Mouse (Mus musculus) kidney, adult 2 months (tissue): ENCODE data around the gene Mettl5. TPM values are rescaled to one million over a fixed set of nuclear protein-coding genes. Genes with fewer than 3 reads are reported as not detected.
A peak's percentile ranks its signal among the peaks of the same experiment; 100 is the strongest.
"Not testable (repeated sequence)": the region's sequence is repeated elsewhere in the genome, so short reads cannot be mapped to it uniquely, and the experiment has no call there.

Experiments
- DNase-seq: peaks from one replicate; pipeline ENCODE4 v3.0.0; 2021
- H3K27ac ChIP-seq: fragments of 200-500 bp; 2 replicates; pipeline ENCODE4 v1.5.1; 2012; ENCODE audit warnings: low read depth, low read length, control low read depth, inconsistent platforms; ENCODE audit not compliant: insufficient read depth
- H3K27me3 ChIP-seq: fragments of 200-500 bp; replicated peaks from 2 replicates; pipeline ENCODE4 v1.6.1; 2012; ENCODE audit warnings: mild to moderate bottlenecking, moderate library complexity, low read length, inconsistent platforms; ENCODE audit not compliant: control insufficient read depth, insufficient read depth
- H3K36me3 ChIP-seq: fragments of 200-500 bp; 2 replicates; pipeline ENCODE4 v1.6.1; 2012; ENCODE audit warnings: mild to moderate bottlenecking, moderate library complexity, low read length, inconsistent platforms; ENCODE audit not compliant: control insufficient read depth, insufficient read depth
- H3K4me1 ChIP-seq: fragments of 200-500 bp; 2 replicates; pipeline ENCODE4 v1.6.1; 2011; ENCODE audit warnings: low read length; ENCODE audit not compliant: control insufficient read depth, insufficient read depth
- H3K4me3 ChIP-seq: fragments of 200-500 bp; 2 replicates; pipeline ENCODE4 v1.5.1; 2011; ENCODE audit warnings: mild to moderate bottlenecking, low read depth, low read length, control low read depth; ENCODE audit not compliant: insufficient read depth
- CTCF ChIP-seq: fragments of 200-500 bp; conservative IDR thresholded peaks from 2 replicates; pipeline ENCODE4 v1.5.1; 2011; ENCODE audit warnings: low read depth, mild to moderate bottlenecking, control low read depth, low read length, moderate library complexity, mixed read lengths; ENCODE audit not compliant: insufficient read depth, insufficient read length
- POLR2A ChIP-seq: fragments of 200-500 bp; IDR thresholded peaks from one replicate; pipeline ENCODE4 v1.6.1; 2011; ENCODE audit warnings: low read depth, low read length, control low read depth
- WGBS: fragments of 180-500 bp; shearing (Covaris S2); methylation state at CpG from one replicate; pipeline ENCODE4 v1.1.7; 2018; 5-methylcytosine and 5-hydroxymethylcytosine counted together
- polyA plus RNA-seq: library from polyadenylated mRNA; depleted of rRNA; stranded (reverse); fragments of >200 nt; gene quantifications from 2 replicates; pipeline ENCODE4 v1.2.3, GENCODE M21; 2012; rRNA removed

Gene Mettl5
- 7.0 and 8.8 TPM in 2 replicates for polyA plus RNA-seq

GRCm38 (mm10) chr2:69885451-69886305 is at the start of gene Mettl5:
Gene Mettl5 (minus strand): TSS chr2:69885615.
- peak; percentile 93 for DNase-seq
- Histone ChIP-seq H3K4me3 (peak within 1 kb of the TSS; percentile 86), H3K36me3 (no peaks in the 10 kb centered on the region), H3K27ac (peak within 1 kb of the TSS; percentile 27; the same call in 1 of the 2 replicates), H3K4me1 (0 out of 2 replicates have a peak, but pooled peaks cover 2% of the 10 kb centered on the region), H3K27me3 (no peaks in the 10 kb centered on the region)
- 1% methylated on average over 45 of the region's 45 CpGs for WGBS
- TF ChIP-seq CTCF (peak; percentile 49), POLR2A (peak; percentile 84)

GRCm38 (mm10) chr2:69924943-69925342 is 39.5 kb upstream of the Mettl5 start:
- WGBS: 90% methylated on average over 3 of the region's 3 CpGs
- no peak for TF ChIP-seq CTCF
- no peak for TF ChIP-seq POLR2A
- H3K36me3 ChIP-seq: peaks cover 4% of the 10 kb centered on the region
- no peaks in the 10 kb centered on the region for H3K27me3 ChIP-seq
- no peak overlapping the region for H3K4me3 ChIP-seq
- no peak for DNase-seq
- no peak overlapping the region for H3K27ac ChIP-seq
- no peaks in the 10 kb centered on the region for H3K4me1 ChIP-seq

GRCm38 (mm10) chr2:69917301-69917700 is 31.9 kb upstream of the Mettl5 start:
- no peak for DNase-seq
- Histone ChIP-seq H3K4me1 (no peaks in the 10 kb centered on the region), H3K27ac (no peak overlapping the region), H3K4me3 (no peak overlapping the region), H3K36me3 (peaks cover 8% of the 10 kb centered on the region; the same call in 1 of the 2 replicates), H3K27me3 (no peaks in the 10 kb centered on the region)
- TF ChIP-seq CTCF (no peak), POLR2A (no peak)
- WGBS: 78% methylated on average over 3 of the region's 3 CpGs

GRCm38 (mm10) chr2:69912801-69913200 is 27.4 kb upstream of the Mettl5 start:
- H3K27ac ChIP-seq: no peak overlapping the region
- WGBS: 53% methylated on average over 2 of the region's 2 CpGs
- peaks cover 5% of the 10 kb centered on the region; the same call in 1 of the 2 replicates for H3K36me3 ChIP-seq
- no peak overlapping the region for H3K4me3 ChIP-seq
- no peaks in the 10 kb centered on the region for H3K27me3 ChIP-seq
- no peaks in the 10 kb centered on the region for H3K4me1 ChIP-seq
- DNase-seq: no peak
- TF ChIP-seq CTCF (no peak), POLR2A (no peak)

GRCm38 (mm10) chr2:69907394-69907793 is 22.0 kb upstream of the Mettl5 start:
- not testable (repeated sequence) for H3K27ac ChIP-seq, H3K4me3 ChIP-seq, H3K27me3 ChIP-seq, H3K36me3 ChIP-seq, H3K4me1 ChIP-seq, DNase-seq
- WGBS: 93% methylated on average over 4 of the region's 4 CpGs

GRCm38 (mm10) chr2:69903541-69903940 is 18.1 kb upstream of the Mettl5 start:
- peaks cover 3% of the 10 kb centered on the region; the same call in 1 of the 2 replicates for H3K4me1 ChIP-seq
- TF ChIP-seq CTCF: no peak
- no peak for TF ChIP-seq POLR2A
- DNase-seq: no peak
- no peaks in the 10 kb centered on the region for H3K27me3 ChIP-seq
- 87% methylated on average over 3 of the region's 3 CpGs for WGBS
- no peak overlapping the region for H3K27ac ChIP-seq
- H3K36me3 ChIP-seq: no peaks in the 10 kb centered on the region
- no peak overlapping the region for H3K4me3 ChIP-seq
